Mouse (Mus musculus) testis, postnatal 14 days (tissue): Measurements from ENCODE around the gene Gsc.

Source experiments
- DNase-seq: peaks from one replicate; pipeline ENCODE4 v3.0.0; 2021; ENCODE audit warnings: low spot score

Gsc gene

DNA sequence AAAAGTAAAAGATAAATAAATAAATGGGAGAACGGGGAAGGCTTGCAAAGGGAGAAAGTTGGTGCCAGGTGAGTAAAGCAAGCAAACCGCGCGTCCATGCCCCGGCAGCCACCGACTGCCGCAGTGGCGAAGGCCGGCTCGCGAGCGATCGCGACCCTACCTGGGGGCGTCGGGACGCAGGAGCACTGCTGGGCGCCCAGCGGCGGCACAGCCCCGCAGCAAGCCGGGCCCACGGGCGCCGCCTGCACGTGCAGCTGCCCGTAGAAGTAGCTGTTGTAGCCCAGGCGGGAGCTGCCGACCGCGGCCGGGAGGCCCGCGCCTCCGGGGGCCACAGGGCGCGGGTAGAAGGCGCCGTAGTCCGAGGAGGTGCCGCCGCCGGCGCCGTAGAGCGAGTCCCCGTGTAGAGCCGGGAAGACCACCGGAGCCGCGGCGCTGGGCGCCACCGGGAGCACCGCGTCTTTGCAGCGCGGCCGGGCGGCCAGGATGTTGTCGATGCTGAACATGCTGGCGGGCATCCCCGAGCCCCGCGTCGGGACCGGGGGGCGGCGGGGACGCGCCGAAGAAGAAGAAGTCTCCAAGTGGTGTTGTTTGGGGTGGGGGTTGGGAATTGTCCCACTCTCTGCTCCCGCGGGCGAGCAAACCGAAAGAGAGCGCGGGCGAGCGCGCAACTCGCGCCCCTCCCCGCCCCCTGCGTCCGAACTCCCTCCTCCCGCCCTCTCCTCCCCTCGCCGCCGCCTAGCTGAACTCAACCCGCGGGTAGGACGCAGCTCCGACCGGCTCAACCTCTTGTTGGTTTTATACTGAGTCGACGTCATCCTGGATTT lies at the start of gene Gsc:
Gene Gsc, minus strand, starts transcription at position 730 of the 824 bp plus-strand sequence.
- peak; percentile 16 for DNase-seq

DNA sequence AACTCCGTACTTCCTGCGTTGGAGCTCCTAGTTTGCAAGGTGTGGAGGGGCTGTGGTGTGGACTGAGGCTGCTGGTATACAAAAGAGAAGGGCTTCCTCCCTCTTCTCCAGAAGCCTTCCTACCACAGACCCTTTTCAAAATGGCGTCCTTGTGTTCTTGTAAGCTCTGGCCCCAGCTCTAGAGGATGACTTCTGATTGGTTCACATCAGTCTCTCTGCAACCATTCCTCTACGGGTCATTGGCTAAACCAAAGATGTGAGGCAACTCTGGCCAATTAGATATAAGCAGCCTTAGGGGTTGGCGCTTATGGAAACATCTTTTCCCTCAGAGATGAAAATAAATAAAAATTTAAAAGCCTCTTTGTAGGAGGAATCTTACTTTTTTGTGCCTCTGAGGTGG lies 46.6 kb upstream of the Gsc start:
- DNase-seq, result peak; percentile 62

DNA sequence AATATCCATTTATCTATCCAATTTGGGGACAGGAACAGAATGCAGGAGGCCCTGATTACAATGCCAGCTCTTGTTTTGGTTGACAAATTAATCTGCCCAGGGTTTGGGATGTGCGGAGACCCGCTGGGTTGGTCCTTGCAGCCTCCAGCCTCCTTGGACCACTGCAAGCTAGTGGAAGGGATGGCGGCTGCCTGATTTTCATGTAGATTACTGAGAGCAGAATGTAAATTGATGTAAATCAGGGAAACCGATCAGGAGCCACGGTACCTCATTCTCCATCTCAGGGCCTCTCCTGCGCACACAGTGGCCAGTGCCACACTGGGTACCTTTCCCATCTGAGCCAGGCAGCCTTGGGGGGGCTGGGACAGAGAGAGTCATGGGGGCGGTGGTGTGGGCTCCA lies 34.8 kb upstream of the Gsc start:
- DNase-seq, result no peak

DNA sequence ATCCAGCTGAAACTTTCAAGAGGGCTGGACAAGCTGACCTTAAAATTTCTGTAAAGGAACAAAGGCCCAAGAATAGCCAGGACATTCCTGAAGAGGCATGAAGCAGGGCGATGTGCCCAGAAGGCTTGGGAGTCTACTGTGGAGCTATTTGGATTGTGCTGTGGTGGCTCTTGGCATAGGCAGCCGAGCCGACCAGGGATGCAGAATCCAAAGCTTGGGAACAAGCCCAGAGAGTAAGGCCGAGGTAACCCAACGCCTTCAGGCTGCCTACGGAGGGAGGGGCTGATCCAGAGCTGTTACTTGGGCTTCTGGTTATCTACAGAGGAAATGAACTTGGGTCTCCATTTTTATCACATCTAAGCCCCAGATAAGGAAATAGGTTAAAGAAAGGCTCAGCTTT lies 18.9 kb upstream of the Gsc start:
- no peak for DNase-seq

DNA sequence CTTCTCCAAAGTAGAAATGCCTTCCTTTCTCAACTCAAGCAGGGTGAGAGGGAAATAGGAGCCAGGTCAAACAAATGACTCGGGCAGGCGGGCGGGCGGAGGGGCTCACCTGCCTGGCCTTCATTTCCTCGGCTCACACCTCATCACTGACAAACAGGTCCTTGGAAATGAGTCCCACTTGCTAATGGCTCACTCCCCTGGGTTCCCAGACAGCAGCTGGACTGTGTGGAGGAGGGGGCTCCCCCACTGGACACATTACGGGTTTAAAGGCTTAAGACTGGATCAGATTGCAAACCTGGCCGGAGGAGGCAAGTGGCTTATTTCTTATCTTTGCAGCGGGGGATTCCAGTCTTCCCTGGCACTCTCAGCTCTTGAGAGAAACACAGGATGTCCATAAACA lies 13.1 kb upstream of the Gsc start:
- DNase-seq, result no peak

DNA sequence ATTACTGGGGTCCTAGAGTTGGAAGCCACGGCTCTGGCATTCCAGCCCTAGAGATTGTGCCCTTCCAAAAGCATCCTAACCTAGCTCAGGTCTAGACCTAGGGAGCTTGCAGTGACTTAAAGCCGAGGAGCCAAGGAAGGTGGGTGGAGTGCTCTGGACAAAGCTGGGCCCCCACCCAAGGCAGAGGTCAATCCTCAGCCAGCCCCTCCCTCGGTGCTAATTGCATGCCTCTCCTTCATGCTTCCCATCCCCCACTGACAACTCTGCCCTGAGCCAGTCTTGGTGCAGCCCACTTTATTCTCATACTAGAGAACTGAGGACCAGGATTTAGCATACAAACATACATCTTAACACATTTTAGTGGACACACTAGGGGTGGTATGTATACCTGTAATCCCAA lies 12.0 kb upstream of the Gsc start:
- DNase-seq, result no peak

DNA sequence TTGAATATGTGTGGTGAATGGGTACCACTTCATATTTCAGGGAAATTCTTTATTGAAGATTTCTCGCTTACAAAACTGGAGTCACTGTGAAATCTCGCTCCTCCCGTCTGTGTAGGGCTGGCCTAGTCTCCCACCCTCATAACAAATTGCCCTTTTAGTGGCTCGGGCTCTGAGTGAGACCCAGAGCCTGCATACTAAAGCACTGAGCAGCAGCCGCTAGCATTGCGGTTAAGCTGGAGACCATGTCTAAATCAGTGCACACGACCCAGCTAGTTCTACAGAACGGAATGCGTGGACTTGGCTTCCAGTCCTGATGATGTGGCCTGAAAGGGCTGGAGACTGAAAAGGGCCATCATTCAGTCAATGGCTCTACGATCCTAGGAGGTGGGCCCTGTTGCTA lies 7.9 kb upstream of the Gsc start:
- DNase-seq, result no peak

DNA sequence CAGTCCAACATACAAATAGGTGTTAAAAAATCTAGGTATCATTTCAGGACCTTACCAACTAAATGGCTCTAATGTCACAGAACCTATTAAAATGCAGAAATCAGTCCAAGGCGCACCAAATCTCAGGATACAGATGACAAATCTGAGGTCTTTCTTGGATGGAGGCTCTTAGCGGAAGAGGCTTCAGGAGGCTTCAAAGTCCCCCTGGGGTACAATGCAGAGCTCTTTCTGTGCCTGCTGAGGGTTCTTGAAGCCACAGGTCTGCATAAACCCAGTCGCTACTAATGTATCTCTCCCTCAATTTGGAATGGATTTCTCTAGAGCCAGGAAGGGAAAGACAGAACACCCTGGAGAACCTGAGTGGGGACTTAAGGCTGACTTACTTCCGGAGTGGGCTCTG lies 5.1 kb upstream of the Gsc start:
- DNase-seq, result no peak

DNA sequence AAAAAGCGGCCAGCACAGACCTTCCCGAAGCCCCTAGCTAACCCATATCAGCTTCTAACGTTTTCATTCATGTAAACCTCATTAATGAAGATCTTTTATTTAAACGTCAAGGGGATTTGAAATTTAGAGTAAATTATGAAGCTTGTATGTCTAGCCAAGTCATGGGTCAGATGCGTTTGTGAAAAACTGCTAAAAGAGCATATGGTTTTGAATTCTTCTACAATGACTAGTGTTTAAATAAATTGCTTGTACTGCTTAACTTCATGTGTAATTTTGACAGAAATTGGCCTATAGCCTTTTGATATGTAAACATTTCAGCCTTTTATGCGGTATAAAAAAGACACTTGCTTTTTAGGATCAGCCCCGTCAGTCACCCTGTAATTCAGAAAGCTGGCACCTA lies 4.4 kb upstream of the Gsc start:
- DNase-seq, result no peak

DNA sequence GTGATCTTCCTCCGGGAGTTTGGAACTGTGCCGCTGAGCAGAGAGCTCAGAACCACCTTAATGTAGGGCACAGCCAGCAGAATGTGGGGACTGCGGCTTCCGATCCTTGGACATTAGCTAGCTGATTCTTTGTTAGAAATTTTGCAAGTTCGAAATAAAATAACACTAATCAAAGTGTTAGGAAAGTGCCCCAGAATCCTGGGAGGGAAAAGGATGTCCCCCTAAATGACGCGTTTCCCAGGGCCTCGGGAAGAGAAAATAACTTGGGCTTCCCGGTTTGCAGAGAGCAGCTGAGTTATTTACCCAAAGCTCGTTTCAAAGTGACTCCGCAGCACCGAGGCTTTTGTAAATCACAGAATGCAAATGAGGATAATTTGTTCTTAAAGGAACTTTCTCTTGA lies 3.9 kb upstream of the Gsc start:
- no peak for DNase-seq

DNA sequence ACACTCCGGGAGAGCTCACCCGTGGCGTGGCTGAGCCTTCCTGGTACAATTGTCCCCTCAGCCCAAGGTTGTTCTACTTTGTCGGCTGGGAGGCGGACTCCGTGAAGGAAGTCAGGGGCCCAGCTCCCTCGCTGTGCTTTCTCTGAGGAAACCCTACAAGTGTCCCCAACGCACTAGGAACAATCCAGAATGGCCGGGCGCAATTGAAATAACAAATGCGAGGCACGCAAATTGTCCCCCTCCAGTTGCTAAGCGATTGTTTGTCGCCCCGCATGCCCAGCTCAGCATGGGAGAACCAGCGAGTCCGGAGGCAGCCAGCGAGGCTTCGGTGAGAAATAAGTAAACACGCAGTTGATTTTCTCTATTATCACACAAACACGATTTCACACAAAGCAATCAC lies 2.8 kb upstream of the Gsc start:
- no peak for DNase-seq

DNA sequence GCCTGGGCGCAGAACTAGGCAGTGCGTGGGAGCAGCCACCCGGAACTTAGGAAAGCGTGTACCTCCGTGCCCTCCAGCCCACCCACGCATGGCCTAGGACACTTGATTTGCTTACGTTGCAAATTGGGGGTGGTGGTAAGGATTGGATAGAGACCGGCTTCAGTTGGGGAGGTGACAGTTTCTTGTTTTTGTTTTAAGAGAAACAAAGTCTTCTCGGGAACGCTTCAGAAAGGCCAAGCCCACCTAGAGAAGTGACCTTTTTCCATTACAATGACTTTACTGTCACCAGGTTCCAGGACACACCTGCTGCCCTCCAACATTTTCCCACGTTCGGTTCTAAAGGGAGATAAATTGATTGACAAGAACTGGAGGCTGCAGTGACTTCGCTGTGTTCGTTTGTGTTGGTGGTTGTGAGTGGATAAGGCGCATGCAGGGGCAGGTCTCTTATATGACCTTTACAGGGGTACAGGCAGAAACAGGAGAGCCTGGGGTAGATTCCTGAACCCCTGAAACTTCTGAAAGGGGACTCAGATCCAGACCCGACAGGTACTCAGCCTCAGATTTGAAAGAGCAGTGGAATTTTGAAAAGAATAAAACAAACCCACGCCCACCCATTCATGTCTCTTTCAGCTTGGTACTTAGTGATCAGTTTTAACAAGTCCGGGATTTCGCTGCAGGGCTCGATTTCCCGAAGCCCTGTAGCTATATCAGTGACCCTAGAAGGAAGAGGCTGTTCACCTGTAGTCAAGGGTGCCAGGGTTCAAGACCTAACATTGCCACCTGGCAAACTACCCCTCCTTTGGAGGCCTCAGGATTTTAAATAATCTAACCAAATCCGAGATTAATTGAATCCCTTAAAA lies 2.0 kb upstream of the Gsc start:
- no peak for DNase-seq

DNA sequence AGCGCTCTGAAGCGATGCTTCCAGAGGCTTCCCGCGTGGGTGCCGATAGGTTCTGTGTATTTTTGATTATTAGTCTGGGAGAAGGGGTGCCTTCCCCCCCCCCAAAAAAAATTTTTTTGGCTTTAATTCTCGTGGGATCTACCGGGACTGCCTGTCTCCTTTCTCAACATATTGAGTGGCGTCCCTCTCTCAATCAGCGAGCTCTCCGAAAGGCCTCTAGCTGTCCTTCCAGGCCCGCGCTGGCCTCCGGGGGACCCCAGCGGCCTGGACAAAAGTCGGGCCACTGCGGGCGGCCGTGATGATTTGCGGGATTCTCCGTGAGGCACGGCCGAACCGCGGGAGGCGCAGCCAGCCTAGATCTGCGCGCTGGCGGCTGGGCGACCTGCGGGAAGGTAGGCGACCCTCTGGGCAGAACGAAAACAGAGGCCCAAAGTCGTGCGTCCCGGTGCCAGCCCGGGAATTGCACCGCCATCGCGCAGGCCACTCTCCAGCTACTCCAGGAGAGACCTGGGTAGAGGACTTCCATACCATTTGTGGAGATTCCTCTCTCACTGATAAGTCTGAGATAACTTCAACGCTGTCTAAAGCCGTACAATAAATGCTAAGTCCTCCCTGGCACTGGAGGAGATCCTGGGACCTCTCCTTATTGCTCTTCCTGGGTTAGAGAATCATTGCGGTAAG lies 1.2 kb upstream of the Gsc start:
- DNase-seq, result no peak

DNA sequence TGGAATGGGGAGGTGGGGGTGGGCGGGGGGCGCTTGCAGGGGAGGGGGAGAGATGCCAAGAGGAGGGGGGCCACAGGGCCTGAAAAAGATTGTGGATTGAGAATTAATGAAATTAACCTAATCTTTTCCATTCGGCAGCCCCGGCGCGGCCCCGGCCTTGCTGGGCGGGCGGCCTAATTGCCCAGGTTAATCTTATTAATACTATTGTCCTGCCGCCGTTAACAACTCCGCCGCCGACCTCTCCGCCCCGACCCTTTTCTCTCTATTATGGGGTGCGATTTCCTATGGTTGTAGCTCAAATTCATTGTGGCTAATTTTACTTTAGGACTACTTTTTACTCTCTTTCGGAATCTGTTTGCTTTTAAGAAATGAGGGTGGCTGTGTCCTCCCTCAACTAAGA lies 362 bp upstream of the Gsc start:
- DNase-seq, result no peak

DNA sequence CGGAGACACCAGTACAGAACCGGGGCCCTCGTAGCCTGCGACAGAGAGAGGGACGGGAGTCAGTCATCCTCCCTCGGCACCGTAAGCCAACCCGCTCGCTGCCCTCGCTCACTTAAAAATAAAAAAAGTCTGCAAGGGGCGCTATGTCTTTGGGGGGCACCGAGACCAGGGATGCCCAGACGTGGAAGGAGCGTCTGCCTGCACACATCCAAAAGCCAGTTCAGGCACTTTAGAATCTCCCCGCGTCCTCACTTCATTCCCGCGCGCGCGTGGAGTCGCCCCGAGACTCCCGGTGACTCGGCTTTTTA lies 958 bp downstream of the Gsc start:
- DNase-seq, result no peak

DNA sequence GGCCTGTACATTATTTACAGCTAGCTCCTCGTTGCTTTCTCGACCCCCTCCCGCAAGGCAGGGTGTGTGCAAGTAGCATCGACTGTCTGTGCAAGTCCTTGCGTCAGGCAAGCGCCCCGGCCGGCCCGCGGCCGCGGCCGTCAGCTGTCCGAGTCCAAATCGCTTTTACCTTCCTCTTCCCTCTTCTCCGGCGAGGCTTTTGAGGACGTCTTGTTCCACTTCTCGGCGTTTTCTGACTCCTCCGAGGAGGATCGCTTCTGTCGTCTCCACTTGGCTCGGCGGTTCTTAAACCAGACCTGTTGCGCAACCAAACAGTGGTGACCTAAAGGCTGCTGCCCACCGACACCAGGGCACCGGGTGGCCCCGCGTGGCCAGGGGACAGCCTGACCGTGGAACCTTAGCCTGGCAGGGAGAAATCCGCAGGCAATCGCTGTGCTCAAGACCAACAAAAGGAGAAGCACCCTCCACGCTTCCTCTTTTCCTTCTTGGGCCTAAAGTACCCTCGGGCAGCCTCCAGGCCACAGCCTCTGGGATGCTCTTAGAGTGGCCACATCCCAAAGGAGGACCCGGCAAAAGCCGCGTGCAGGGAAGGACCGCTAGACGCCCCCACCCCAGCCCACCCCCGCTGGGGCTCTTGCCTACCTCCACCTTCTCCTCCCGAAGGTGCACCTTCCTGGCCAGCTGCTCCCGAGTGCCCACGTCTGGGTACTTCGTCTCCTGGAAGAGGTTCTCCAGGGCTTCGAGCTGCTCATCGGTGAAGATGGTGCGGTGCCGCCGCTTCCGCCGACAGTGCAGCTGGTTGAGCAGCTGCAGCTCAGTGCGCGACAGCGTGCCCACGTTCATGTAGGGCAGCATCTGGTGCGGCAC lies 1.5 kb downstream of the Gsc start:
- no peak for DNase-seq

DNA sequence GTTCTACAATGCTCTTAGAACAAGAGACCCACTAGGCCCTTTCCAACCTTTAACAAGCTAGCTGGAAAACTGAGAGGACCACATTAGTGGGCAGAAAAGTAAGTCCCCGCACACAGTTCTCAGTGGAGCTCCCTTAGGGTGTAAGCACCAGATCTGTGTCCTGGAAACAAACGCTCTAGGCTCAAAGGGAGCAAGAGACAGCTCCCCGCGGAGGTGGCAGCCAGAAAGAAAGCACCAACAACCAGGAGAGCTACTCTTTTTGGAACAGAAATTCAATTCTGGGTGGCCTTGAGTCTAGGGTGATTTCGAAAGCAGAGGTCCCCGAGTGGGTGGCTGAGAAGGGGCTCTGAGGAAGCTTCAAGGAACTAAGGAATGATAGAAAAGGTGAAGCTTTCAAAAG lies 2.5 kb downstream of the Gsc start:
- DNase-seq, result no peak

DNA sequence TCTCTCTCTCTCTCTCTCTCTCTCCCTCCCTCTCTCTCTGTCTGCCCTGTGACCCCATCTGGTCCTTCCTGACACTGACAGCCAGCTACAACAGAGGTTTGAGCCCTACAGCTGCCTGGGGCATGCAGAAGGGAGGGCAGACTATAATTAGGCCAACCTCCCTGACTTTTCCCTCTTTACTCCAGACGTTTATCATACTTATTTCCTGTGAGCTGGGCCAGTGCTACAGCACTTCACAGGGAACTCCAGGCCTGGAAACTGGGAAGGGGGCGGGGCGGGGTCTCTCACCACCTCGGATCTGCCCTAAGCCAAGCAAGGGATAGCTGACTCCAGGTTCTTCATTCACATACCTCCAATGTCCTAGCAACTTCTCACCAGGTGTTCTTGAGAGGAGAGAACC lies 4.3 kb downstream of the Gsc start:
- DNase-seq, result no peak

DNA sequence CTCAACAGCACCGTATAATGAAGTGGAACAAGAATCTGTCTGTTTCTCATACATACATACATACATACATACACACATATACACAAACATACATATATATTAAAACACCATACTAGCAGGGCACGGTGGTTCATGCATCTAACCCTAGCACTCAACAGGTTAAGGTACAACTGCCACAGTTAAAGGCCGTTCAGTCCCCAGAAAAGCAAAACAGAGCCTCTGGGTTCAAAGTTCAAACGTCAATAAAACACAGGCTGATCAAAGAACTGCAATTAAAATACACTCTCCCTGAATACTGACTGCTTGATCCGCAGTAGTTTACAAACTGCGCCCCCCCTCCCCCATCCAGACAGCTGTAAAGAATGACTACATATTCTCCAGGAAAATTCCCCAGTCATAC lies 5.8 kb downstream of the Gsc start:
- no peak for DNase-seq

DNA sequence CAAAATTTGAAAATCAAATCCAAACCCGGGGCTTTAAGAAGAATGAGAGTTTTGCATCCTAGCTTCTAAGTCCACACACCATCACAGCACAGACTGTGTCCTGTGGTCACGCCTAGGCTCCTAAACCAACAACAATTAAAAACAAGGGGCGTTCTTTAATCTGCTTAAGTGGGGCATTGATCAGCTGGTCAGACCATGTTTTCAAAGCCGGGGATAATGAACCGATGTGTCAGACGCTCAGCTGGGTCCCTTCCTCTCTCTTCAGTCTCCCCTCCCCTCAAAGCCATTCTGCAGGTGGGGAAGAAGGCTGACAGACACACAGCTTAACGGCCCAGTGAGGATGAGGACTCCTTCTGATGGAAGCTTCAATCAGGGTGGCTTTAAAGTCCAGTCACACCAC lies 6.2 kb downstream of the Gsc start:
- no peak for DNase-seq

DNA sequence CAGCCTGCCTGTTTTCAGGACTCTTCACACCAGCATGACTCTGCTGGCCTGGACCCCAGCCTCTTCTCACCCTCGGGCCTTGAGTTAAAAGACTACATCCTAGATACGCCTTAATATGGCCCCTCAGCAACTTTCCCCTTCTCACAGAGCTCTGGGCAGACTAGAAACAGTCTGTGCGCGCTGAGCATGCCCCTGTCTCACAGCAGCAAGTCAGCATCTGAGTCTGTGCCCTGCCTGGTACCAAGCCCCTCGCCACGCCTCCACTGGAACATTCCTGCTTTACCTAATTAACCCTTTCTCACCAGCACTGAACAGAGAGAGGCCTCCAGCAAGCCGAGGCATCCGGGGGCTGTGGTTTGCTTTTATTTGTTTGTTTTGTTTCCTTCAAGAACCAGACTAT lies 11.8 kb downstream of the Gsc start:
- no peak for DNase-seq

DNA sequence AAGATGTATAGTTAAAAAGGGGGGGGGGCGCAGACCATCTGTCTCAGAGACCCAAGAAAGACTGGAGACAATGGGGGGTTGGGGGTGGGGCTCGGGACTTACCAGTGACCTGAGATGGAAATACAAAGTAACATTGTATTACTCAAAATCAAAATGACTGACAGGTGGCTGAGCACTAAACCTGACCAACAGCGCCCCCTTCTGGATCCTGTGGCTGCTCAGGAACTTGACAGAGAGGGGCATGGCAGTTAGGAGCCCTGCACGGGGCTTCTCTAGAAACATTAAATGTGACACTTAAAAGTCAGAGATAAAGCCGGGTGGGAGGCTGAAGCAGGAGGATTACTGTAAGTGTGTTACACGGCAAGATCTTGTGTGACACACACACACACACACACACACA lies 13.8 kb downstream of the Gsc start:
- no peak for DNase-seq
